Mouse (Mus musculus): Measurements from ENCODE around the gene Ttc32. TPM values are rescaled to one million over a fixed set of nuclear protein-coding genes. Genes with fewer than 3 reads are reported as not detected.

The Ttc32 gene
- polyA plus RNA-seq, 1 experiment from 2014 or later: 20.5 TPM

DNA sequence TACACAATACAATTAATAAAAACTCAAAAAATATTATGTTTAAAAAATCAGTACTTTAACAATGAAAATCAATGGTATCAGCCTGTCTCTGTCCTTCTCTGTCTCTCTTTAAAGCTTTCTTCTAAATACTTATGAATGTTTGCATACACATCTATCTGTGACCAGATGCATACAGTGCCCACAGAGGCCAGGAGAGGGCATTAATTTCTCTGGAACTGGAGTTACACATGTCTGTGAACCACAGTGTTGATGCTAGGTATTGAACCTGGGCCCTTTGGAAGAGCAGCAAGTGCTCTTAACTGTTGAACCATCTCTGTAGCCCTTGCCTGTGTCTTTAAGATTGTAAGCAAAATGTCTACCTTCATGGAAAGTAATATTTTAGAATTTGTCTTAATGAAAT is 3.3 kb downstream of the Ttc32 start:
- no peaks in the 10 kb centered on the region for H3K36me3 ChIP-seq (ENCODE audit: control insufficient read depth, insufficient read depth, low read length)
- H3K9me3 ChIP-seq (ENCODE audit: control insufficient read depth, low read length): no peaks in the 10 kb centered on the region
- H3K4me3 ChIP-seq (ENCODE audit: low read depth, low read length): no peak overlapping the region
- no peaks in the 10 kb centered on the region for H3K27me3 ChIP-seq (ENCODE audit: control insufficient read depth, insufficient read depth, low read length)
- no peak for ATAC-seq (replicated peaks; ENCODE audit: low FRiP score)
- no peak overlapping the region for H3K4me2 ChIP-seq (ENCODE audit: low read depth, low read length, severe bottlenecking)
- H3K9ac ChIP-seq (ENCODE audit: low read length): no peak overlapping the region
- H3K4me1 ChIP-seq (replicated peaks; ENCODE audit: control insufficient read depth, insufficient read depth, low read length): no peaks in the 10 kb centered on the region
- DNase-seq (ENCODE audit: low spot score): no peak
- no peak overlapping the region for H3K27ac ChIP-seq (ENCODE audit: low read depth, low read length)

GRCm38 (mm10) chr12:9036409-9036808 is 6.6 kb downstream of the Ttc32 start:
- Histone ChIP-seq H3K9ac (ENCODE audit: low read length) (no peak overlapping the region), H3K4me2 (ENCODE audit: low read depth, low read length, severe bottlenecking) (no peak overlapping the region), H3K4me3 (ENCODE audit: low read depth, low read length) (no peak overlapping the region), H3K27ac (ENCODE audit: low read depth, low read length) (no peak overlapping the region), H3K36me3 (ENCODE audit: control insufficient read depth, insufficient read depth, low read length) (no peaks in the 10 kb centered on the region), H3K9me3 (ENCODE audit: control insufficient read depth, low read length) (no peaks in the 10 kb centered on the region), H3K4me1 (replicated peaks; ENCODE audit: control insufficient read depth, insufficient read depth, low read length) (no peaks in the 10 kb centered on the region), H3K27me3 (ENCODE audit: control insufficient read depth, insufficient read depth, low read length) (no peaks in the 10 kb centered on the region)
- 83% methylated on average over 9 of the region's 9 CpGs for WGBS
- DNase-seq (ENCODE audit: low spot score) (no peak), ATAC-seq (replicated peaks; ENCODE audit: low FRiP score) (no peak)

GRCm38 (mm10) chr12:9040177-9040576 is 10.4 kb downstream of the Ttc32 start:
- Histone ChIP-seq H3K4me3 (ENCODE audit: low read depth, low read length) (no peak overlapping the region), H3K27ac (ENCODE audit: low read depth, low read length) (no peak overlapping the region), H3K4me2 (ENCODE audit: low read depth, low read length, severe bottlenecking) (no peak overlapping the region), H3K36me3 (ENCODE audit: control insufficient read depth, insufficient read depth, low read length) (no peaks in the 10 kb centered on the region), H3K4me1 (replicated peaks; ENCODE audit: control insufficient read depth, insufficient read depth, low read length) (no peaks in the 10 kb centered on the region; the same call in 1 of the 2 replicates), H3K9ac (ENCODE audit: low read length) (no peak overlapping the region), H3K27me3 (ENCODE audit: control insufficient read depth, insufficient read depth, low read length) (no peaks in the 10 kb centered on the region), H3K9me3 (ENCODE audit: control insufficient read depth, low read length) (no peaks in the 10 kb centered on the region)
- ATAC-seq (replicated peaks; ENCODE audit: low FRiP score) (no peak), DNase-seq (ENCODE audit: low spot score) (no peak)
- WGBS: 90% methylated on average over 5 of the region's 5 CpGs

DNA sequence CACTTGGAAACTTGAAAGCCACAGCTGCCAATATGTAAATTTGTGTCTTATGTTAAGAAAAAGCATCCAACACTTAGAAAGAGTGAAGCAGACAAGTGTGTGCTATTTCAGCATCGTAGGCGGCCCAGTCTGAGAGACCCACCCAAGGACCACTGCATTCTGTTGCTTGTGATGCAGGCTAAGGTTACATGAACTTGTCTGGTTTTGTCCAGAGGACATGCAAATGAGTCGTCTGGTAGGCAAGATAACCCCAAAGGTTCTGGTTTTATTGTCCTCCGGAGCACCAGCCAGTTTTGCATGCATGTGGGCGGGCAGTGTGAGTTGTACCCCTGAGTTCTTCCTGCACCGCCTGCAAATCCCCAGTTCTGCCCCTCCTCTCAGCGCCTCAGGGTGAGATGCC is 10.9 kb downstream of the Ttc32 start:
- Histone ChIP-seq H3K9me3 (ENCODE audit: control insufficient read depth, low read length) (no peaks in the 10 kb centered on the region), H3K9ac (ENCODE audit: low read length) (no peak overlapping the region), H3K4me3 (ENCODE audit: low read depth, low read length) (no peak overlapping the region), H3K27me3 (ENCODE audit: control insufficient read depth, insufficient read depth, low read length) (no peaks in the 10 kb centered on the region), H3K36me3 (ENCODE audit: control insufficient read depth, insufficient read depth, low read length) (no peaks in the 10 kb centered on the region), H3K4me1 (replicated peaks; ENCODE audit: control insufficient read depth, insufficient read depth, low read length) (no peaks in the 10 kb centered on the region; the same call in 1 of the 2 replicates), H3K27ac (ENCODE audit: low read depth, low read length) (no peak overlapping the region), H3K4me2 (ENCODE audit: low read depth, low read length, severe bottlenecking) (no peak overlapping the region)
- WGBS: 72% methylated on average over 7 of the region's 7 CpGs
- DNase-seq (ENCODE audit: low spot score): no peak
- no peak for ATAC-seq (replicated peaks; ENCODE audit: low FRiP score)

GRCm38 (mm10) chr12:9042316-9042715 is 12.5 kb downstream of the Ttc32 start:
- H3K9ac ChIP-seq (ENCODE audit: low read length): no peak overlapping the region
- no peak overlapping the region for H3K27ac ChIP-seq (ENCODE audit: low read depth, low read length)
- no peak overlapping the region for H3K4me2 ChIP-seq (ENCODE audit: low read depth, low read length, severe bottlenecking)
- H3K9me3 ChIP-seq (ENCODE audit: control insufficient read depth, low read length): no peaks in the 10 kb centered on the region
- no peak overlapping the region for H3K4me3 ChIP-seq (ENCODE audit: low read depth, low read length)
- H3K36me3 ChIP-seq (ENCODE audit: control insufficient read depth, insufficient read depth, low read length): no peaks in the 10 kb centered on the region
- ATAC-seq (replicated peaks; ENCODE audit: low FRiP score) (no peak), DNase-seq (ENCODE audit: low spot score) (peak; percentile 39)
- WGBS: 83% methylated on average over 5 of the region's 5 CpGs
- no peaks in the 10 kb centered on the region for H3K27me3 ChIP-seq (ENCODE audit: control insufficient read depth, insufficient read depth, low read length)
- H3K4me1 ChIP-seq (replicated peaks; ENCODE audit: control insufficient read depth, insufficient read depth, low read length): no peaks in the 10 kb centered on the region; the same call in 1 of the 2 replicates

DNA sequence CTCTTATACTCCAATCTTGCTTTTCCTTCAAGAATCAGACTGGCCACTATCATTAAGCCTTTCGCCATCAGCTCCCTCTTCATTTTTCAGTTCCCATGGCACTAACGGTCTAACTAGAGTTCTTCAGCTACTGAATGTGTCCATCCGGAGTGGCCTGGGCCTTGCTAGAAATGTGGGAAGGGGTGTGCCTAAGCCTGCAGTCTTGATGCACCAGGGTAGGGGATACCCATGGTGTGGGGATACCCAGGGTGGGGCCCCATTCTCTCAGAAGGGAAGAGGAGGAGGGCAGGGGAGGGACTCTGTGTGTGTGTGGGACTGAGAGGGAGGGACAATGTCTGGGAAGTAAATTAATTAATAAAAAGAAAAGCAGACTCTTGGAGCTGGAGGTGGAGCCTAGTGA is 13.0 kb downstream of the Ttc32 start:
- 88% methylated on average over 3 of the region's 3 CpGs for WGBS
- ATAC-seq (replicated peaks; ENCODE audit: low FRiP score) (0 out of 2 replicates have a peak, but pooled peaks have one; percentile 53), DNase-seq (ENCODE audit: low spot score) (peak; percentile 37)
- Histone ChIP-seq H3K9ac (ENCODE audit: low read length) (no peak overlapping the region), H3K27ac (ENCODE audit: low read depth, low read length) (no peak overlapping the region), H3K4me1 (replicated peaks; ENCODE audit: control insufficient read depth, insufficient read depth, low read length) (no peaks in the 10 kb centered on the region; the same call in 1 of the 2 replicates), H3K4me2 (ENCODE audit: low read depth, low read length, severe bottlenecking) (no peak overlapping the region), H3K36me3 (ENCODE audit: control insufficient read depth, insufficient read depth, low read length) (no peaks in the 10 kb centered on the region), H3K4me3 (ENCODE audit: low read depth, low read length) (no peak overlapping the region), H3K9me3 (ENCODE audit: control insufficient read depth, low read length) (no peaks in the 10 kb centered on the region), H3K27me3 (ENCODE audit: control insufficient read depth, insufficient read depth, low read length) (no peaks in the 10 kb centered on the region)

DNA sequence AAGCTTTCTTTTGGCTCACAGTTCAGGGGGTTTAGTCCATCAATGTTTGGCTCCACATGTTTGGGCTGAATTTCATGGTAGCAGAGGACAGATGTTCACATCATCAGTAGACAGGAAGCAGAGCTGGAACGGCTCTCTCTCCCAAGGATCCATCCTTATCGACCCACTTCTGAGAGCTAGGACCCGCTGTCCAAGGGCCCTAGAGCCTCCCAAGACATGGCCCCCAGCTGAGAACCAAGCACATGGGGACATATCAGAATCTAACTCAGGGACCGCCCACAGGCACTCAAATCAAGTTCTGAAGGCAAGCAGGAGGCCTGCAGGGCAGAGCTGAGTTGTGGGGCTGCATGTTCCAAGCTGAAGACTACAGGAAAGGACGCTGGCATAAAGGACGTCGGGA is 14.9 kb downstream of the Ttc32 start:
- Histone ChIP-seq H3K27ac (ENCODE audit: low read depth, low read length) (no peak overlapping the region), H3K36me3 (ENCODE audit: control insufficient read depth, insufficient read depth, low read length) (no peaks in the 10 kb centered on the region), H3K27me3 (ENCODE audit: control insufficient read depth, insufficient read depth, low read length) (no peaks in the 10 kb centered on the region), H3K9me3 (ENCODE audit: control insufficient read depth, low read length) (no peaks in the 10 kb centered on the region), H3K4me2 (ENCODE audit: low read depth, low read length, severe bottlenecking) (no peak overlapping the region), H3K9ac (ENCODE audit: low read length) (no peak overlapping the region), H3K4me3 (ENCODE audit: low read depth, low read length) (no peak overlapping the region), H3K4me1 (replicated peaks; ENCODE audit: control insufficient read depth, insufficient read depth, low read length) (no peaks in the 10 kb centered on the region; the same call in 1 of the 2 replicates)
- ATAC-seq (replicated peaks; ENCODE audit: low FRiP score) (no peak), DNase-seq (ENCODE audit: low spot score) (no peak)
- WGBS: 94% methylated on average over 7 of the region's 7 CpGs

GRCm38 (mm10) chr12:9046674-9047073 is 16.9 kb downstream of the Ttc32 start:
- Histone ChIP-seq H3K9me3 (ENCODE audit: control insufficient read depth, low read length) (no peaks in the 10 kb centered on the region), H3K9ac (ENCODE audit: low read length) (no peak overlapping the region), H3K4me3 (ENCODE audit: low read depth, low read length) (no peak overlapping the region), H3K4me2 (ENCODE audit: low read depth, low read length, severe bottlenecking) (no peak overlapping the region), H3K36me3 (ENCODE audit: control insufficient read depth, insufficient read depth, low read length) (no peaks in the 10 kb centered on the region), H3K4me1 (replicated peaks; ENCODE audit: control insufficient read depth, insufficient read depth, low read length) (no peaks in the 10 kb centered on the region; the same call in 1 of the 2 replicates), H3K27me3 (ENCODE audit: control insufficient read depth, insufficient read depth, low read length) (no peaks in the 10 kb centered on the region), H3K27ac (ENCODE audit: low read depth, low read length) (no peak overlapping the region)
- no peak for ATAC-seq (replicated peaks; ENCODE audit: low FRiP score)
- no peak for DNase-seq (ENCODE audit: low spot score)
- WGBS: 75% methylated on average over 4 of the region's 4 CpGs

DNA sequence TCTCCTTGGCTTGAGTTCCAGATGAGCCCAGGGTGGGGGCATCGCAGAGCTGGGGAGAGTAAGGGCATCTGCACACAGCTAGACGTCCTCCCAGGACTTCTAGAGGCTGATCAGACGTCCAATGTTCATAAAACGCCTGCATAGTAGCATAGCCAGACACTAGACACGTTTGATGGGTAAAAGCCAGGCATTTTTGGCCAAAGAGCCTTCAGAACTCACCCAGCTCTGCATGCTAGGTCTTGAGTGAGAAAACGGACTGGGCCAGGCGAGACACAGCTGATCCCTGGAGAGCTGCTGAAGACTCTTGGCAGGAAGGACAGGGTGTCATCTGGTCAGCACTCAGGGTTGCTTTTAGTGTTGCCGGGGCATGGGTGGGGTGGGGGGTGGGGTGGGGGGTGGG is 18.3 kb downstream of the Ttc32 start:
- WGBS: 81% methylated on average over 8 of the region's 8 CpGs

More for the DNA sequence above, 18.3 kb downstream of the Ttc32 start:
- H3K27ac ChIP-seq (ENCODE audit: low read depth, low read length): no peak overlapping the region
- ATAC-seq (replicated peaks; ENCODE audit: low FRiP score) (no peak), DNase-seq (ENCODE audit: low spot score) (no peak)
- no peaks in the 10 kb centered on the region for H3K36me3 ChIP-seq (ENCODE audit: control insufficient read depth, insufficient read depth, low read length)
- H3K9me3 ChIP-seq (ENCODE audit: control insufficient read depth, low read length): no peaks in the 10 kb centered on the region
- no peaks in the 10 kb centered on the region for H3K27me3 ChIP-seq (ENCODE audit: control insufficient read depth, insufficient read depth, low read length)
- H3K4me3 ChIP-seq (ENCODE audit: low read depth, low read length): no peak overlapping the region
- no peak overlapping the region for H3K4me2 ChIP-seq (ENCODE audit: low read depth, low read length, severe bottlenecking)
- no peak overlapping the region for H3K9ac ChIP-seq (ENCODE audit: low read length)
- no peaks in the 10 kb centered on the region; the same call in 1 of the 2 replicates for H3K4me1 ChIP-seq (replicated peaks; ENCODE audit: control insufficient read depth, insufficient read depth, low read length)
